Mouse (Mus musculus) layer of hippocampus, adult 6 months (tissue): ENCODE results near the gene Mpp4. TPM values are rescaled to one million over a fixed set of nuclear protein-coding genes. Genes with fewer than 3 reads are reported as not detected.

ENCODE experiments used
- long read RNA-seq, 2 experiments: library from polyadenylated mRNA; unstranded; transcript quantifications; one replicate each; pipeline ENCODE4 v2.0.0; 2019 to 2020
- polyA plus RNA-seq: library from polyadenylated mRNA; unstranded; fragments of <200 nt; fragmentation: Nextera tagmentation; gene quantifications from 2 replicates; pipeline ENCODE4 v1.2.3, GENCODE M21; 2021

Mpp4 gene
- polyA plus RNA-seq, result 1.1 and 1.3 TPM in 2 replicates
- long read RNA-seq, experiment 1, result 0 reads
- long read RNA-seq, experiment 2, result 0 reads

GRCm38 (mm10) chr1:59163030-59163461 is at the start of gene Mpp4:
Mpp4 (minus strand) TSS chr1:59163389.

GRCm38 (mm10) chr1:59119720-59120457 is 43.3 kb downstream of the Mpp4 start, which contains the start of gene Tmem237:
Tmem237 (minus strand) TSS chr1:59120408.

GRCm38 (mm10) chr1:59094705-59095104 is 68.5 kb downstream of the Mpp4 start, which contains the start of gene C2cd6:
C2cd6 (minus strand) TSS chr1:59094900.

Other genes starting within 250 kb of the Mpp4 start
- gene Trak2, start 190.0 kb downstream of the Mpp4 start, polyA plus RNA-seq, result 32.6 and 35.8 TPM in 2 replicates
- gene Stradb, start 189.9 kb downstream of the Mpp4 start, polyA plus RNA-seq, result 29.8 and 31.1 TPM in 2 replicates
- gene C2cd6, start 68.5 kb downstream of the Mpp4 start, polyA plus RNA-seq, result not detected in 2 replicates
- gene Tmem237, start 43.0 kb downstream of the Mpp4 start, polyA plus RNA-seq, result 44.6 and 77.8 TPM in 2 replicates
- 4.2 and 5.3 TPM in 2 replicates for gene Als2, start 73.8 kb upstream of the Mpp4 start, polyA plus RNA-seq
- 0.13 and 0.80 TPM in 2 replicates for gene Cdk15, start 93.5 kb upstream of the Mpp4 start, polyA plus RNA-seq